Mouse (Mus musculus) C2C12 (cell line): ENCODE measurements around the gene Dido1.

ENCODE experiments used
- CTCF ChIP-seq: IDR thresholded peaks from one replicate; pipeline ENCODE4 v1.5.1; 2011; ENCODE audit not compliant: control insufficient read depth, insufficient read depth, insufficient read length
- MAX ChIP-seq: IDR thresholded peaks from one replicate; pipeline ENCODE4 v1.6.1; 2011; ENCODE audit warnings: mild to moderate bottlenecking, control low read depth
- USF1 ChIP-seq: IDR thresholded peaks from one replicate; pipeline ENCODE4 v1.6.1; 2011; ENCODE audit warnings: low read depth, mild to moderate bottlenecking, control low read depth, moderate library complexity

- TF ChIP-seq CTCF (no peak), MAX (no peak), USF1 (no peak)
These were observed 54.6 kb downstream of the Dido1 start for GRCm38 (mm10) chr2:180655150-180655549.
